Mouse (Mus musculus): ENCODE data around the gene Misp. TPM values are rescaled to one million over a fixed set of nuclear protein-coding genes. Genes with fewer than 3 reads are reported as not detected.

Misp gene
- total RNA-seq, 2 experiments from 2014 or later, result 0.20 to 4.2 TPM

- peak; percentile 95 to 96 for DNase-seq (ENCODE audit: low spot score in 2 of 2)
These were observed 32.6 kb downstream of the Misp start for GRCm38 (mm10) chr10:79853392-79853791.

- peak; percentile 93 to 99 for DNase-seq (ENCODE audit: low spot score in 2 of 2)
These were observed 33.3 kb downstream of the Misp start, which contains the start of gene Ptbp1 for GRCm38 (mm10) chr10:79853860-79854795. TSS of gene Ptbp1 (plus strand) at chr10:79854427.

- DNase-seq (ENCODE audit: low spot score in 2 of 2), result no peak
These were observed 34.2 kb downstream of the Misp start for GRCm38 (mm10) chr10:79854801-79855541.

- DNase-seq (ENCODE audit: low spot score in 2 of 2), result no peak
These were observed 34.9 kb downstream of the Misp start for GRCm38 (mm10) chr10:79855558-79856184.

- DNase-seq (ENCODE audit: low spot score in 2 of 2), result no peak
These were observed 35.5 kb downstream of the Misp start for GRCm38 (mm10) chr10:79856280-79856679.

GRCm38 (mm10) chr10:79856704-79857451 lies 36.1 kb downstream of the Misp start:
- DNase-seq (ENCODE audit: low spot score in 2 of 2), result no peak

- no peak for DNase-seq (ENCODE audit: low spot score in 2 of 2)
These were observed 36.6 kb downstream of the Misp start for GRCm38 (mm10) chr10:79857452-79857811.

- no peak for DNase-seq (ENCODE audit: low spot score in 2 of 2)
These were observed 37.1 kb downstream of the Misp start for GRCm38 (mm10) chr10:79857894-79858293.

GRCm38 (mm10) chr10:79858416-79859074 lies 37.8 kb downstream of the Misp start:
- DNase-seq (ENCODE audit: low spot score in 2 of 2), result no peak

GRCm38 (mm10) chr10:79859116-79859515 lies 38.3 kb downstream of the Misp start:
- DNase-seq (ENCODE audit: low spot score in 2 of 2), result no peak

- no peak for DNase-seq (ENCODE audit: low spot score in 2 of 2)
These were observed 39.5 kb downstream of the Misp start for GRCm38 (mm10) chr10:79860079-79860911.

GRCm38 (mm10) chr10:79861230-79862048 lies 40.6 kb downstream of the Misp start:
- DNase-seq (ENCODE audit: low spot score in 2 of 2), result no peak

- no peak for DNase-seq (ENCODE audit: low spot score in 2 of 2)
These were observed 41.4 kb downstream of the Misp start for GRCm38 (mm10) chr10:79862049-79862788.

- DNase-seq (ENCODE audit: low spot score in 2 of 2), result no peak
These were observed 42.1 kb downstream of the Misp start for GRCm38 (mm10) chr10:79862925-79863324.

- no peak for DNase-seq (ENCODE audit: low spot score in 2 of 2)
These were observed 43.8 kb downstream of the Misp start for GRCm38 (mm10) chr10:79864351-79865188.

GRCm38 (mm10) chr10:79865189-79865601 lies 44.4 kb downstream of the Misp start:
- DNase-seq (ENCODE audit: low spot score in 2 of 2), result no peak

GRCm38 (mm10) chr10:79865801-79866295 lies 45.1 kb downstream of the Misp start:
- no peak for DNase-seq (ENCODE audit: low spot score in 2 of 2)
